Mouse (Mus musculus) lung, embryonic 15.5 days (tissue): ENCODE measurements around the gene Kcnab2. TPM values are rescaled to one million over a fixed set of nuclear protein-coding genes. Genes with fewer than 3 reads are reported as not detected.

ENCODE experiments used
- ATAC-seq: fragments of 200-750 bp; cut with Nextera tagmentation; 2 replicates; pipeline ENCODE4 v1.8.0; 2017; ENCODE audit warnings: moderate number of reproducible peaks, borderline replicate concordance; ENCODE audit not compliant: low FRiP score, low TSS enrichment; ENCODE audit errors: extremely low read depth
- H3K27ac ChIP-seq: fragments of 300-500 bp; sonication (generic); 2 replicates; pipeline ENCODE4 v1.5.1; 2015; ENCODE audit warnings: moderate library complexity, mild to moderate bottlenecking, inconsistent platforms
- H3K27me3 ChIP-seq: fragments of 300-500 bp; sonication (generic); 2 replicates; pipeline ENCODE4 v1.6.1; 2015; ENCODE audit warnings: inconsistent platforms
- H3K36me3 ChIP-seq: fragments of 300-500 bp; sonication (generic); 2 replicates; pipeline ENCODE4 v1.6.1; 2015; ENCODE audit warnings: inconsistent platforms
- H3K4me1 ChIP-seq: fragments of 300-500 bp; sonication (generic); 2 replicates; pipeline ENCODE4 v1.6.1; 2015; ENCODE audit warnings: inconsistent platforms
- H3K4me2 ChIP-seq: fragments of 300-500 bp; sonication (generic); 2 replicates; pipeline ENCODE4 v1.6.1; 2015; ENCODE audit warnings: inconsistent platforms, mild to moderate bottlenecking, moderate library complexity
- H3K4me3 ChIP-seq: fragments of 300-500 bp; sonication (generic); 2 replicates; pipeline ENCODE4 v1.5.1; 2015; ENCODE audit warnings: mild to moderate bottlenecking, inconsistent platforms
- H3K9ac ChIP-seq: fragments of 300-500 bp; sonication (generic); 2 replicates; pipeline ENCODE4 v1.6.1; 2015; ENCODE audit warnings: inconsistent platforms
- H3K9me3 ChIP-seq: fragments of 300-500 bp; sonication (generic); 2 replicates; pipeline ENCODE4 v1.6.1; 2016; ENCODE audit warnings: inconsistent platforms
- whole genome bisulfite sequencing: fragments of 180-500 bp; shearing (Covaris S2); methylation state at CpG from one replicate; pipeline ENCODE4 v1.1.7; 2015; 5-methylcytosine and 5-hydroxymethylcytosine counted together
- polyA plus RNA-seq: library from polyadenylated mRNA; unstranded; fragments of >200 nt; fragmentation: Nextera tagmentation; extraction: Ambion mirVana; gene quantifications from 2 replicates; pipeline ENCODE4 v1.2.1, GENCODE M21; 2015

The Kcnab2 gene
- polyA plus RNA-seq, result 5.4 and 7.3 TPM in 2 replicates

GRCm38 (mm10) chr4:152477466-152478223, at the start of gene Kcnab2:
Gene Kcnab2 (minus strand): TSS chr4:152477871.
- WGBS, result under 1% methylated on average over 63 of the region's 63 CpGs
- Histone ChIP-seq H3K9me3 (no peaks in the 10 kb centered on the region), H3K27ac (peak within 1 kb of the TSS; percentile 60)

DNA sequence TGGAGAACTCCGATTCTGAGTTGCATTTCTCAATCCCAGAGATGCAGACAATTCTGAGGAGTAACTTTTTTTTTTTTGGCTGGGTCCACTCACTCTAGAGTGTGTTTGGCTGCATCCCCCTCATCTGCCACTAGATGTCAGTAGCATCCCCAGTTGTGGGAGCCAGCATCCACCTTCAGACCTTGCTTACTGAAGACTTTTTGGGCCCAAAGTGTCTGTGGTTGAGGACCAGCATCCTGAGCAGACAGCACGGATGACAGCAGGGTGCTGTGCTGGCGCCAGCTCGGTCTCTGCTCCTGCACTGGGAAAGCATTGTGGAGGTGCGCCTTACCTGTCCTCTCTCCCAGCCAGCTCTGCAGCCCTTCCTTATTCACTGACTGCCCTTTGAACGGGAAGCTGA, 42.4 kb upstream of the Kcnab2 start:
- 23% methylated on average over 6 of the region's 6 CpGs for WGBS
- no peak for ATAC-seq
- H3K27me3 ChIP-seq, result no peaks in the 10 kb centered on the region
- no peaks in the 10 kb centered on the region for H3K9me3 ChIP-seq
- H3K27ac ChIP-seq, result no peak overlapping the region
- H3K4me1 ChIP-seq, result no peaks in the 10 kb centered on the region
- H3K4me3 ChIP-seq, result no peak overlapping the region
- H3K9ac ChIP-seq, result no peak overlapping the region
- no peaks in the 10 kb centered on the region for H3K36me3 ChIP-seq
- no peak overlapping the region for H3K4me2 ChIP-seq

More at GRCm38 (mm10) chr4:152477466-152478223, at the start of gene Kcnab2:
- Histone ChIP-seq H3K4me3 (peak within 1 kb of the TSS; percentile 78), H3K27me3 (peaks cover 20% of the 10 kb centered on the region), H3K9ac (peak within 1 kb of the TSS; percentile 76), H3K36me3 (no peaks in the 10 kb centered on the region), H3K4me2 (peak within 1 kb of the TSS; percentile 93), H3K4me1 (peaks cover 17% of the 10 kb centered on the region)
- ATAC-seq, result peak; percentile 95

- Histone ChIP-seq H3K27me3 (no peaks in the 10 kb centered on the region), H3K4me2 (no peak overlapping the region), H3K9me3 (no peaks in the 10 kb centered on the region), H3K4me1 (no peaks in the 10 kb centered on the region), H3K9ac (no peak overlapping the region), H3K27ac (no peak overlapping the region), H3K36me3 (no peaks in the 10 kb centered on the region), H3K4me3 (no peak overlapping the region)
- 71% methylated on average over 10 of the region's 10 CpGs for WGBS
- ATAC-seq, result no peak
These were observed 41.4 kb upstream of the Kcnab2 start for GRCm38 (mm10) chr4:152519106-152519505.

DNA sequence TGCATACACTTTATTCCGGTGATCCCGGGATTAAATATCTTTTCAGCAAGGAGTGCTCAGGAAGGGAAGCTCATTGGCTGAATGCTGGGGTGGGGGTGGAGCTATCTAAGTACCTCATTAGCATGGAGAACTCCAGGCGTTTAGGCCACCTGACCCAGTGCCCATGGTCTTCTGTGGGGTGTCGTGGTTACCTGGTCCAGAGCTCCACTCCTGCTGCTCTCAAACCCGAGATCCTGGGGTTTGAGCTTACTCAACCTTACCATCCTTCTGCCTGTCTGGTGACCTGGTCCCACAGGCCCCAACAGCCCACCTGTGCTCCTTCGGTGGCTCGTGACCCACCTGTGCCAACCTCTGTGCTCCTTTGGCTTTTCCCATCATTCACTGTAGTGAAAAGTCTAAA, 37.2 kb upstream of the Kcnab2 start:
- H3K9ac ChIP-seq, result no peak overlapping the region
- 63% methylated on average over 7 of the region's 7 CpGs for WGBS
- no peak for ATAC-seq

GRCm38 (mm10) chr4:152512221-152512925, 34.7 kb upstream of the Kcnab2 start:
- Histone ChIP-seq H3K36me3 (no peaks in the 10 kb centered on the region), H3K27me3 (no peaks in the 10 kb centered on the region), H3K27ac (no peak overlapping the region), H3K9ac (no peak overlapping the region), H3K4me2 (no peak overlapping the region), H3K4me1 (no peaks in the 10 kb centered on the region), H3K4me3 (no peak overlapping the region), H3K9me3 (no peaks in the 10 kb centered on the region)
- WGBS, result 73% methylated on average over 18 of the region's 18 CpGs
- ATAC-seq, result no peak

More for the DNA sequence above, 37.2 kb upstream of the Kcnab2 start:
- H3K27ac ChIP-seq, result no peak overlapping the region
- H3K4me2 ChIP-seq, result no peak overlapping the region
- H3K36me3 ChIP-seq, result no peaks in the 10 kb centered on the region
- H3K4me1 ChIP-seq, result no peaks in the 10 kb centered on the region
- no peaks in the 10 kb centered on the region for H3K27me3 ChIP-seq
- H3K4me3 ChIP-seq, result no peak overlapping the region
- H3K9me3 ChIP-seq, result no peaks in the 10 kb centered on the region

GRCm38 (mm10) chr4:152494360-152494879, 16.7 kb upstream of the Kcnab2 start:
- Histone ChIP-seq H3K36me3 (peaks cover 10% of the 10 kb centered on the region; the same call in 1 of the 2 replicates), H3K4me2 (no peak overlapping the region), H3K9me3 (no peaks in the 10 kb centered on the region), H3K4me1 (no peaks in the 10 kb centered on the region), H3K9ac (no peak overlapping the region), H3K4me3 (no peak overlapping the region), H3K27ac (no peak overlapping the region), H3K27me3 (no peaks in the 10 kb centered on the region)
- no peak for ATAC-seq
- WGBS, result 27% methylated on average over 20 of the region's 20 CpGs

- Histone ChIP-seq H3K4me3 (no peak overlapping the region), H3K36me3 (no peaks in the 10 kb centered on the region), H3K27me3 (no peaks in the 10 kb centered on the region), H3K9ac (no peak overlapping the region), H3K9me3 (no peaks in the 10 kb centered on the region), H3K4me1 (no peaks in the 10 kb centered on the region), H3K27ac (no peak overlapping the region), H3K4me2 (no peak overlapping the region)
- WGBS, result 53% methylated on average over 15 of the region's 15 CpGs
- ATAC-seq, result no peak
These were observed 13.7 kb upstream of the Kcnab2 start for GRCm38 (mm10) chr4:152491250-152491899.

- ATAC-seq, result no peak
- Histone ChIP-seq H3K4me1 (no peaks in the 10 kb centered on the region), H3K4me2 (no peak overlapping the region), H3K9ac (no peak overlapping the region), H3K27ac (no peak overlapping the region), H3K36me3 (no peaks in the 10 kb centered on the region), H3K4me3 (no peak overlapping the region), H3K27me3 (no peaks in the 10 kb centered on the region), H3K9me3 (no peaks in the 10 kb centered on the region)
- 79% methylated on average over 14 of the region's 14 CpGs for WGBS
These were observed 12.6 kb upstream of the Kcnab2 start for GRCm38 (mm10) chr4:152490311-152490710.

DNA sequence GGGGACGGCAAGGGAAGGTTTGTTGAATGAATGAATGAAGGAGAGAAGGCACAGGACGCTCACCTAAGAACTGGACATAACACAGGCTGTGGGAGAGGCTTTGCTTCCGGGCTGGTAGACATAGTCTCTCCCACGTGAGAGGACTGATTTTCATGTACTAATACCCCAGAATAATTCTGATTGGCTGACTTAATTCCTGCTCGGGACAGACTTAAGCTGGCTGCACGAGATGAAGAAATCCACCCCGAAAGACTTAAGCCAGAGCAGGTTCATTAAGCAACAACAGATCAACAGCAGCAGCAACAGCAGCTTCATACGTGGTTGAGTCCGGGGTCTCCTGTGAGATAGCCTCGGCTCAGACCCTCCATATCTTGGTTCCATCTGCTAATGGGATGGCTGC, 10.4 kb upstream of the Kcnab2 start:
- Histone ChIP-seq H3K9ac (no peak overlapping the region), H3K9me3 (no peaks in the 10 kb centered on the region), H3K27me3 (no peaks in the 10 kb centered on the region), H3K36me3 (no peaks in the 10 kb centered on the region), H3K4me1 (no peaks in the 10 kb centered on the region), H3K27ac (no peak overlapping the region), H3K4me2 (no peak overlapping the region), H3K4me3 (no peak overlapping the region)
- 76% methylated on average over 10 of the region's 10 CpGs for WGBS
- ATAC-seq, result no peak

DNA sequence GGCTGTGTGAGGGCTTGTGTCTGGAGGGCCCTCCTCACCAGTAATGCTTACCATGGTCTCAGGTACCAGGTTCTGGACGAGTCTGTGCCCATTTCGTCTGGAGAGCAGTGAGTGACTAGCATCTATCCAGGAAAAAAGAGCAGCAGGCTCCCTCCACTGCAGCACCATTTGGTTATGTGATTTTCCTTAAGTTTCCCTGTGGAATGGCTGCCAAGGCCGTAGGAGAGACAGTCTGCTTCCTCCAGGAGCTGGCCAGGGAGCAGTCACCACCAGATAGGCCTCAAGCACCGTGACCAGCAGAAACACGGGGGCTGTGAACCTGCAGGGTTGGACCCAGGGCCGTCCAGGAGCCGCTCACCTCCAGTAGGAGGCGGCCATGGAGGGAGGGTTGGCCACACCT, 2.8 kb upstream of the Kcnab2 start:
- Histone ChIP-seq H3K9ac (no peak overlapping the region), H3K27ac (no peak overlapping the region), H3K4me3 (no peak overlapping the region), H3K9me3 (no peaks in the 10 kb centered on the region), H3K36me3 (no peaks in the 10 kb centered on the region), H3K27me3 (peaks cover 16% of the 10 kb centered on the region), H3K4me2 (no peak overlapping the region), H3K4me1 (peaks cover 17% of the 10 kb centered on the region)
- WGBS, result 44% methylated on average over 8 of the region's 8 CpGs
- ATAC-seq, result no peak

DNA sequence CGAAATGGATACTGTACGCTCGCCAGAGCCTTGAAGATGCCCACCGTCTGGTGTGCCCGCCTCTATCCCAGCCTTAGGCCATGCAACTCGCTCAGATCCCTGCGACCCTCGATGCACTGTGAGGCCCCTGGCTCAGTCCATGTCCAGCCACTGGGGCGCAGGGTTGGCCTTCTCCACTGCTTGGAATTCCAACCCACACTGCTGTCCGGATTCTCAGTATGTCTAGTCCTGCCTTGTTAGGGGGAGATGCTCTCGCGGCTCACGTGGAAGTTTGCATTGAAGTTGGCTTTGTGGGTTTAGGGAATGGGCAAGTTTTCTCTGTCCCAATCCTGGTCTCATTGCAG, 525 bp upstream of the Kcnab2 start:
- H3K27me3 ChIP-seq, result peaks cover 20% of the 10 kb centered on the region
- ATAC-seq, result peak; percentile 28
- H3K4me3 ChIP-seq, result peak overlapping the region; percentile 78
- H3K36me3 ChIP-seq, result no peaks in the 10 kb centered on the region
- H3K4me1 ChIP-seq, result peaks cover 17% of the 10 kb centered on the region
- WGBS, result under 1% methylated on average over 13 of the region's 13 CpGs
- peak overlapping the region; percentile 76 for H3K9ac ChIP-seq
- peak overlapping the region; percentile 93 for H3K4me2 ChIP-seq
- no peaks in the 10 kb centered on the region for H3K9me3 ChIP-seq
- H3K27ac ChIP-seq, result peak overlapping the region; percentile 60

GRCm38 (mm10) chr4:152477106-152477465, 585 bp downstream of the Kcnab2 start:
- no peak; the same call in 1 of the 2 replicates for ATAC-seq
- no peaks in the 10 kb centered on the region for H3K9me3 ChIP-seq
- H3K27ac ChIP-seq, result no peak overlapping the region
- H3K36me3 ChIP-seq, result no peaks in the 10 kb centered on the region
- WGBS, result 0% methylated on average over 21 of the region's 21 CpGs
- peak overlapping the region; percentile 93 for H3K4me2 ChIP-seq
- H3K4me3 ChIP-seq, result peak overlapping the region; percentile 78
- H3K9ac ChIP-seq, result peak overlapping the region; percentile 76
- H3K27me3 ChIP-seq, result peaks cover 20% of the 10 kb centered on the region
- peaks cover 17% of the 10 kb centered on the region for H3K4me1 ChIP-seq
